Comparison of ENCODE assay signal across 1 mouse cellular context in genomic region chr5:134583884-134584213, GRCm38 (mm10).
TF ChIP-seq lines count a peak whose summit lies in the region.

No protein-coding gene starts in this region.

TF ChIP-seq in CH12.LX, 34 proteins besides CTCF, POLR2A, EP300 and RAD21:
- TF ChIP-seq ZKSCAN1 (IDR thresholded peaks at IDR 0.05; ENCODE audit: borderline replicate concordance, low read depth, low read length): no peak
